Mouse (Mus musculus) liver, postnatal 0 days (tissue): ENCODE measurements around the gene Smyd3.

Experiments
- CTCF ChIP-seq: sonication (generic); IDR thresholded peaks from 2 replicates; pipeline ENCODE4 v1.5.1; 2016; ENCODE audit warnings: antibody characterized with exemption, low read depth
- EP300 ChIP-seq: IDR thresholded peaks from 2 replicates; pipeline ENCODE4 v1.6.1; 2016; ENCODE audit warnings: antibody characterized with exemption, low read depth, mild to moderate bottlenecking

DNA sequence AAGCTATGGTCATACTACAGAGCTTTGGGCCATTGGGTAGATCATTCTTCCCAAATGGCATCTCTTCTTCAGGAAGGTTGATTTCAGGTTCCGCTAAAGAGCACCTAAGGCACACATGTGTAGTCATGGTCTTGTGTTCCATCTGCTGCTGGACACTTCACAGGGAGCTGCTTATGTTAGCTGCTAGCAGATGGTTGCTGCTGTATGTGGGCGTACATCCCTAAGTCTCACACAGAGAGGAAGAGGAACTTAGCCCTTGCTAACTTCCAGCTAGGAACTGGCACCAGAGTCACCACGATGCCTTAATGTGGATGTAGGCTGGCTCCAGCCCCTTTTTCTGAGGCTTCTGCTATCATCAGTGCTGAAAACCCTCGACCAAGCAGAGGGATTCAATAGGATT is 491.2 kb downstream of the Smyd3 start:
- no peak for TF ChIP-seq EP300
- no peak for TF ChIP-seq CTCF
